Mouse (Mus musculus): Measurements from ENCODE around the gene Sox15. TPM values are rescaled to one million over a fixed set of nuclear protein-coding genes. Genes with fewer than 3 reads are reported as not detected.
"Not testable (repeated sequence)": the region's sequence is repeated elsewhere in the genome, so short reads cannot be mapped to it uniquely, and the experiment has no call there.

The Sox15 gene
- under 1 TPM in 1 of 2 experiments, not detected in 1; 0.59 TPM for total RNA-seq (2021)

GRCm38 (mm10) chr11:69655264-69656064 is at the start of gene Sox15:
Gene Sox15 (plus strand): TSS chr11:69655314.
- DNase-seq (ENCODE audit: extremely low spot score in 1 of 2, low spot score in 1 of 2), result peak; percentile 60 to 71

GRCm38 (mm10) chr11:69605726-69606490 is 49.2 kb upstream of the Sox15 start, which contains the start of gene Atp1b2:
Gene Atp1b2 (minus strand): TSS chr11:69605942.
- DNase-seq (ENCODE audit: extremely low spot score in 1 of 2, low spot score in 1 of 2), result peak; percentile 78 to 81

GRCm38 (mm10) chr11:69606491-69606795 is 48.7 kb upstream of the Sox15 start:
- DNase-seq (ENCODE audit: extremely low spot score in 1 of 2, low spot score in 1 of 2), result no peak

- DNase-seq (ENCODE audit: extremely low spot score in 1 of 2, low spot score in 1 of 2), result no peak
Observed at GRCm38 (mm10) chr11:69606832-69607231, 48.3 kb upstream of the Sox15 start.

DNA sequence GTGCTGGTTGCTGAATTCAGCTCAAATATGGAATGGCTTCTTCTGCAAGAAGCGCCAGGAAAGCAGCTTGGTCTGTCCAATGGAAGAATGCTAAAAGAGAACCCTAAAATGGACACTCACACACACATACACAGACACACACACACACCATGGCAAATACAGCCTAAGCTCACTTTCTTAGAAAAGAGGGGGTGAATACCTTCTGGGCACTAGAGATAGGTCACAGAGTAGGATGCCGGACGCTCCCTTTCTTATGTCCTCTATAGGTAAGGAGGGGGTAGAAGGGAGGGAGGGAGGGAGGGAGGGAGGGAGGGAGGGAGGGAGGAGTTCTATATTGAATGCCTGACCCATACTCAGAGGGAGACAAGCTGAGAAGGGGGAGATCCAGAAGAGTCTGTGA is 46.6 kb upstream of the Sox15 start:
- no peak for DNase-seq (ENCODE audit: extremely low spot score in 1 of 2, low spot score in 1 of 2)

DNA sequence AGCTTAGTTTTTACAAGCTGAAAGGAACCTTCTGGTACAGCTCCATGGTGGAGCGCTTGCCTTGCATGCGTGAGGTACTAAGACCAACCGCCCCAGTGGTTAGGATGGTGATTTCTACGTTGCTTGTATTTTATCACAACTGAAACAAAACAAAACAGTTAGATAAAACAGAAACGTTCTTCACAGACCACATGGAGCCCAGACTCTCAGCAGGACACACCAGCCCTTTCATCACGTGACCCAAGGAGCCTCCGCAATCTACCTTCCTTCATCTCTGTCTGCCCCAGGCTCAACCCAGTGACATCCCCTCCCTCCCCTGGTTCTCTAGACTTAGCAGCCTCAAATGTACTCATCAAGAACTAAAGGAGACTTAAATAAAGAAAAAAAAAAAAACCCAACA is 45.7 kb upstream of the Sox15 start:
- no peak for DNase-seq (ENCODE audit: extremely low spot score in 1 of 2, low spot score in 1 of 2)

DNA sequence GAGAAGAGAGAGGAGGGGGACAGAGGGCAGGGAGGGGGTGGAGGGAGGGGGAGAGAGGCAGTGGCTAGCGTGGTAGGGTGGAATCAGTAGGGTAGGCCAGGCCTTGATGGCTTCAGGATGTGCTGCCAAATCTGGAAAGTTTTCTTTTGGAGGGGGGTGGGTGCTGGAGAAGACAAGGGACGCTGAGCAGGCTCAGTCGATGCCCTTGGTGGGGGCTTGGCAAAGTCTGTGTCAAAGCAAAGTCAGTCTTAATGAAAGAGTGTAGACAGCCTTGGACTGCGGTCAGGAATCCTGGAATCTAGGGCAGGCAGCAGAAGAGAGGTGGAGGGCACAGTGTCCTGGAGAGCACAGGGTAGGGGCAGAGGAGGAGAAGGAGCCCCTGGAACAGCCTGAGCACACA is 44.2 kb upstream of the Sox15 start:
- no peak for DNase-seq (ENCODE audit: extremely low spot score in 1 of 2, low spot score in 1 of 2)

- peak; percentile 64 to 90 for DNase-seq (ENCODE audit: extremely low spot score in 1 of 2, low spot score in 1 of 2)
Observed at GRCm38 (mm10) chr11:69613553-69614256, 41.4 kb upstream of the Sox15 start.

GRCm38 (mm10) chr11:69614257-69614588 is 40.9 kb upstream of the Sox15 start:
- DNase-seq (ENCODE audit: extremely low spot score in 1 of 2, low spot score in 1 of 2), result not testable (repeated sequence)

DNA sequence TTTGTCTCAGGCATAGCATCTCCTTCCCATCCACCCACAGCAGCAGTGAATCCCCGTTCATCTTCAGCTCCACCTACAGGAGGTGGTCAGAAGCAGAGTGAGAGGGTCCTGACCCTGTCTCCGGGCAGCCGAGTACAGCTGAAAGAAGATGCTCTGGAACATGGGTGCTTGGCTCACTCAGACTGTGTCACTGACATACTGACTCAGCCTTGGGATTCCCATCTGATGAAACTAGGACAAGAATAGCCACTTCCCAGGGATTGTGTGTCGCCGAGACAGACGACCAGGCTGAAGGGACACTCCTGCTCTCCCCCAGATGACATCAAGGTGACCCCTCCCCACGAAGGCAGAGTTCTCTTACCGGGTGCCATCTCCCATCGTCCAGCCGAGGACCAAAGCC is 38.3 kb upstream of the Sox15 start:
- DNase-seq (ENCODE audit: extremely low spot score in 1 of 2, low spot score in 1 of 2), result no peak

- DNase-seq (ENCODE audit: extremely low spot score in 1 of 2, low spot score in 1 of 2), result no peak
Observed at GRCm38 (mm10) chr11:69617805-69618204, 37.3 kb upstream of the Sox15 start, which contains the start of gene Shbg. Gene Shbg (minus strand): TSS chr11:69617905.

DNA sequence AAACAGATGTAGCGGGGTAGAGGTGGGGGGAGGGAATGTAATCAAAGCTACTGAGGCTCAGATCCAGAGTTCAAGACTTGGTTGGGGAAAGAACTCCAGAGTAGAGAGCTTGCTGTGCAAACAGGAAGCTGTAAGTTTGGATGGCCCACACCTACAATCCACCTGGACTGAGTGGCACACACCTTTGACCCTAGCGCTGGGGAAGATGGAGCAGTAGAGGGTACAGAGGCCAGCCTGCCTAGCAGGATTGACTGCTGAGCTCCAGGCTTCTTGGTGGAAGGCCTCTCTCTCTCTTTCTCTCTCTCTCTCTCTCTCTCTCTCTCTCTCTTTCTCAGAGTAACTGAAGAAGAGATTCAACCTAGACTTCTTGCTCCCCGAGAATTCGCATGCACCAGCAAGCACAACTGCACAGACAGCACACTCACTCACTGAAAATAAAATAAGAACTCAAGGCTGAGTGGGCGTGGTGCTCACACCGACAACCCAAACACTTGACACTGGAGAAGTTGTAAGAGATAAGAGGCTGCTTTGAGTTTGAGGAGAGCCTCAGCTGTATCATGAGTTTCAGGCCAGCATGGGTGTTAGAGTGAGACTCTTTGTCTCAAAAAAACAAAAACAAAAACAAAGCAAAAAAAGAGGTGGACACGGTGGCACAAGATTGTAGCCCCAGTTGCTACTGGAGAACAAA is 34.6 kb upstream of the Sox15 start:
- no peak for DNase-seq (ENCODE audit: extremely low spot score in 1 of 2, low spot score in 1 of 2)

- peak; percentile 31 to 49 for DNase-seq (ENCODE audit: extremely low spot score in 1 of 2, low spot score in 1 of 2)
Observed at GRCm38 (mm10) chr11:69621571-69622268, 33.4 kb upstream of the Sox15 start, which contains the start of gene Sat2. Gene Sat2 (plus strand): TSS chr11:69622024.

- no peak for DNase-seq (ENCODE audit: extremely low spot score in 1 of 2, low spot score in 1 of 2)
Observed at GRCm38 (mm10) chr11:69622406-69622805, 32.7 kb upstream of the Sox15 start.

GRCm38 (mm10) chr11:69623006-69623405 is 32.1 kb upstream of the Sox15 start:
- no peak for DNase-seq (ENCODE audit: extremely low spot score in 1 of 2, low spot score in 1 of 2)

DNA sequence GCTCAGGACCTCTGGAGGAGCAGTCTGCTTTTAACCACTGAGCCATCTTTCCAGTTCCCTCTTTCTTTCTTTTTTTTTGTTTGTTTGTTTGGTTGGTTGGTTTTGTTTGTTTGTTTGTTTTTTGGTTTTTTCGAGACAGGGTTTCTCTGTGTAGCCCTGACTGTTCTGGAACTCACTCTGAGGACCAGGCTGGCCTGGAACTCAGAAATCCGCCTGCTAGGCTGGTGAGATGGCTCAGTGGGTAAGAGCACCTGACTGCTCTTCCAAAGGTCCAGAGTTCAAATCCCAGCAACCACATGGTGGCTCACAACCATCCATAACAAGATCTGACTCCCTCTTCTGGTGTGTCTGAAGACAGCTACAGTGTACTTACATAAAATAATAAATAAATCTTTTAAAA is 30.8 kb upstream of the Sox15 start:
- not testable (repeated sequence) for DNase-seq (ENCODE audit: extremely low spot score in 1 of 2, low spot score in 1 of 2)

- DNase-seq (ENCODE audit: extremely low spot score in 1 of 2, low spot score in 1 of 2), result peak; percentile 38 to 87
Observed at GRCm38 (mm10) chr11:69628286-69628685, 26.8 kb upstream of the Sox15 start.

DNA sequence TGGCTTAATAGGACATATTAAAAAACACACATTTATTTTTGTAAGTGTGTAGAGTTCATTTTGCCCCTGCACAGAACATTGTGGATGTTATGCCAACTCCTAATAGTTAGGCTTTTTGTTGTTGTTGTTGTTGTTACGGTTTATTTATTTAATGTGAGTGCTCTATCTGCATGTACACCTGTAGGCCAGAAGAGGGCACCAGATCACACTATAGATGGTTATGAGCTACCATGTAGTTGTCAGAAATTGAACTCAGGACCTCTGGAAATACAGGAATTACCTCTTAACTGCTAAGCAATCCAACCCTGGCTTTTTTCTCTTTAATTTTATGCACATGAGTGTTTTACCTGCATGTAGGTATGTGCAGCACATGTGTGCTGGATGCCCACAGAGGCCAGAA is 25.3 kb upstream of the Sox15 start:
- DNase-seq (ENCODE audit: extremely low spot score in 1 of 2, low spot score in 1 of 2), result no peak

DNA sequence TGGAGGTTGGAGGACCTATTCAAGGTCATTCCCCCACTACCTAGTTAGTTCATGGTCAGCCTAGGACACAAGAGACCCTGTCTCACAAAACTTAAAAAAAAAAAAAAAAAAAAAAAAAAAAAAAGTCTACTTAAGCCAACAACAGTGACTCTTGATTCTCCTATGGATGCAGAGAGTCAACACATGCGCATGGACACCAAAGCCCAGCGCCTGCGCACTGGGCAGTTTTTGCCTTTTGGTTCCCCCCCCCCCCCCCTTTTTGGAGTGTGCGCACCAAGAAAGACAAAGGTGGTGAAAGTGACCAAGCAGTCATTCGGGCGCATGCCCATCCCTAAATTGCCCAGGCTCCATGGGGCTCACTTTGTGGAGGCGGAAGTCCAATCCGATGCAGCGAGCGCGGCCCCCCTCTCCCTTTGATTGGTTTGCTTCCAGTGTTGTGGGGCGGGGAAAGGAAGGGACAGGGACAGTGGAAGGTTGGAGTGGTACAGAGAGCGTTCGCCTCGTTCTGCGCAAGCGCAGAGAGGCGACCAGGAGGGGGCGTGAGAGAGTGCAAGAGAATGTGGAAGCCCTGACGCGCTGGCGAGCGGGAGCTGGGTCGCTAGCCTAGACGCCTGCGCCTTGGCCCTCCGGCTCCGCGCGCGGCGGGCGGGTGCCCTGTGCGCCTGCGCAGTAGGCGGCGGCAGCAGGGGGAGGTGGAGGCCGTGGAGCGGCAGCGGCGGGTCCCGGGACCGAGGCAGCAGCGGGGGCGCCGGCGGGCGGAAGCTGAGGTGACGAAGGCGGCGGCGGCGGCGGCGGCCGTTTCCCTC is 22.6 kb upstream of the Sox15 start, which contains the start of gene Fxr2:
Fxr2 (plus strand) TSS at position 707 of the 806 bp plus-strand sequence.
- peak; percentile 100 for DNase-seq (ENCODE audit: extremely low spot score in 1 of 2, low spot score in 1 of 2)
